Mouse (Mus musculus) liver, embryonic 12.5 days (tissue): ENCODE data around the gene E130311K13Rik. TPM values are rescaled to one million over a fixed set of nuclear protein-coding genes. Genes with fewer than 3 reads are reported as not detected.

Experiments used
- ATAC-seq: fragments of 200-750 bp; cut with Nextera tagmentation; 2 replicates; pipeline ENCODE4 v1.8.0; 2017; ENCODE audit warnings: moderate number of reproducible peaks, mild to moderate bottlenecking, moderate library complexity
- H3K27ac ChIP-seq: fragments of 300-500 bp; sonication (generic); 2 replicates; pipeline ENCODE4 v1.5.1; 2016; ENCODE audit warnings: mild to moderate bottlenecking
- H3K27me3 ChIP-seq: fragments of 300-500 bp; sonication (generic); replicated peaks from 2 replicates; pipeline ENCODE4 v1.6.1; 2016; ENCODE audit warnings: mild to moderate bottlenecking, moderate library complexity
- H3K36me3 ChIP-seq: fragments of 300-500 bp; sonication (generic); 2 replicates; pipeline ENCODE4 v1.6.1; 2016; ENCODE audit warnings: mild to moderate bottlenecking, moderate library complexity
- H3K4me1 ChIP-seq: fragments of 300-500 bp; sonication (generic); 2 replicates; pipeline ENCODE4 v1.6.1; 2016
- H3K4me2 ChIP-seq: fragments of 300-500 bp; sonication (generic); 2 replicates; pipeline ENCODE4 v1.6.1; 2016; ENCODE audit warnings: mild to moderate bottlenecking, moderate library complexity
- H3K4me3 ChIP-seq: fragments of 300-500 bp; sonication (generic); 2 replicates; pipeline ENCODE4 v1.5.1; 2016; ENCODE audit warnings: mild to moderate bottlenecking, moderate library complexity
- H3K9ac ChIP-seq: fragments of 300-500 bp; sonication (generic); 2 replicates; pipeline ENCODE4 v1.6.1; 2016; ENCODE audit warnings: mild to moderate bottlenecking, moderate library complexity
- H3K9me3 ChIP-seq: fragments of 300-500 bp; sonication (generic); replicated peaks from 2 replicates; pipeline ENCODE4 v1.6.1; 2016; ENCODE audit warnings: mild to moderate bottlenecking, moderate library complexity
- WGBS: fragments of 180-500 bp; shearing (Covaris S2); methylation state at CpG from one replicate; pipeline ENCODE4 v1.1.7; 2016; ENCODE audit not compliant: insufficient replicate concordance; 5-methylcytosine and 5-hydroxymethylcytosine counted together
- polyA plus RNA-seq: library from polyadenylated mRNA; unstranded; fragments of >200 nt; fragmentation: Nextera tagmentation; extraction: Ambion mirVana; gene quantifications from 2 replicates; pipeline ENCODE4 v1.2.1, GENCODE M21; 2016

The E130311K13Rik gene
- polyA plus RNA-seq, 1 experiment from 2014 or later = 2.5 TPM

DNA sequence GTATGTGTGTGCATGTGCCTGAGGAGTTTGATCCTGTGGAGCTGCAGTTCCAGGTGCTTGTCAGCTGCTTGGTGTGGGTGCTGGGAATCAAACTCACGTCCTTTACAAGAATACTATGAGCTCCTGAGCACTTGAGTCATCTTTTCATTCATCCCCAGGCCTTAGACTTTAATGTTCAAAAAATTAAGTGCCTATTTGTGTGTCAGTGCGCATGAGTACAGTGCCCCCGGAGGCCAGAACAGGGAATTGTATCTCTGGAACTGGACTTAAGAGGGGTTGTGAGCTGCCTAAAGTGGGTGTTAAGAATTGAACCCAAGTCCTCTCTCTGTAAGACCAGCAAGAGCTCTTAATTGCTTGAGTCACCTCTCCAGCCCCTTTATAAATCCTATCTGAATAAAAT lies 9.6 kb downstream of the E130311K13Rik start:
- H3K27me3 ChIP-seq = no peaks in the 10 kb centered on the region
- WGBS = 53% methylated on average over 3 of the region's 3 CpGs
- H3K9me3 ChIP-seq = no peaks in the 10 kb centered on the region
- H3K4me2 ChIP-seq = no peak overlapping the region
- ATAC-seq = no peak
- H3K4me3 ChIP-seq = no peak overlapping the region
- no peak overlapping the region for H3K9ac ChIP-seq
- H3K36me3 ChIP-seq = peaks cover 3% of the 10 kb centered on the region
- H3K4me1 ChIP-seq = no peaks in the 10 kb centered on the region
- H3K27ac ChIP-seq = no peak overlapping the region

DNA sequence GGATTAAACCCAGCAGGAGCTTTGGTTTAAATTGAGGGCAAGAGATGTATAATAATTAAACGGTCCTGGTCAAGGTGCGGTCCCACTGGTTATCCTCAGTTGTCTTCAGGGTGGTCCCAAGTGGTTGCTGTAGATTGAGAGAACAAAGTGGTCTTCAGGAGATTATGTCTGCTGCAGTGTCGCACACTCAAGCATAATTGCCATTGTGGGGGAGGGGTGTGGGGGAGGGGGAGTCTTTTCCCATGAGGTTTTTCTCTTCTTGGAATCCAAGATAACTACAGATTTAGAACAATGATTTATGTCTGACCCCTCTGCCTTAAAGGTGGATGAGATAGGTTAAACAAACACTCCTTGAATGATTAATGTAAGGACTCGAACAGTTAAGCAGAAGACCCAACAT lies 19.0 kb downstream of the E130311K13Rik start:
- no peak overlapping the region for H3K9ac ChIP-seq

DNA sequence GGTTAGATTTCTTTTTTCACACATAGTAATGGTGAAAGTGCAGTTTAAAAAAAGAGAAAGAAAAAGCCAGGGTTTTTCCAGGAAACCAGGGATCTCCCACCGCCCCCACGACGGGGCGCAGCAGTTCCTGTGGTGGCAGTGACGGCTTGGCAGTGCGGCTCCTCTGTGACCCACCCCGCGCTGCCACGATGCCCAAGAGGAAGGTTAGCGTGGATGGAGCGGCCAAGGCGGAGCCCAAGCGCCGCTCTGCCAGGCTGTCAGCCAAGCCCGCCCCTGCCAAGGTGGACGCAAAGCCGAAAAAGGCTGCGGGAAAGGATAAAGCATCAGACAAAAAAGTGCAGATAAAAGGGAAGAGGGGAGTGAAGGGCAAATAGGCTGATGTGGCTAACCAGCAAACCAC lies 24.0 kb downstream of the E130311K13Rik start:
- no peak for ATAC-seq
- Histone ChIP-seq H3K27me3 (peaks cover 27% of the 10 kb centered on the region), H3K9me3 (no peaks in the 10 kb centered on the region), H3K4me3 (peak overlapping the region; percentile 29), H3K4me2 (peak overlapping the region; percentile 51), H3K36me3 (no peaks in the 10 kb centered on the region), H3K4me1 (0 out of 2 replicates have a peak, but pooled peaks cover 2% of the 10 kb centered on the region), H3K27ac (no peak overlapping the region), H3K9ac (no peak overlapping the region)
- WGBS = 5% methylated on average over 18 of the region's 18 CpGs

More for the DNA sequence above, 19.0 kb downstream of the E130311K13Rik start:
- H3K4me1 ChIP-seq = 0 out of 2 replicates have a peak, but pooled peaks cover under 1% of the 10 kb centered on the region
- H3K27ac ChIP-seq = no peak overlapping the region
- peaks cover 9% of the 10 kb centered on the region for H3K27me3 ChIP-seq
- H3K4me3 ChIP-seq = no peak overlapping the region
- H3K9me3 ChIP-seq = no peaks in the 10 kb centered on the region
- WGBS = 67% methylated on average over 4 of the region's 4 CpGs
- ATAC-seq = no peak
- no peak overlapping the region for H3K4me2 ChIP-seq
- no peaks in the 10 kb centered on the region for H3K36me3 ChIP-seq

DNA sequence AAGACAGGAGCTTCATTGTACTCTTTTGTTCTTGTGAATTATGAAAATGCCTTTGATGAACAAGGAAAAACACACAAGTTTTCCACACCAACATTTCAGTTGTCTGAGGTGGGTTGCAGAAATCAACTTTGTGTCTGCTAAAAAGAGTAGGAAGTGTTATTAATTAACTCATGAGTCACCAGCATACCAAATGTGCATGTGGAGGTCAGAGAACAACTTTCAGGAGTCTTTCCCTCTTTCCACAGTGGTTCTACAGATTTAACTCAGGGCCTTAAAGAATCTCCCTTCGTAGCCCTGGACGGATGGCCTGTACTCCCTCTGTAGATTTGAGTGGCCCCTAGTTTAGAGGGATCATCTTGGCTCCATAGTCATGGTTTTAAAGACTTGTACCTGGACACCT lies 25.1 kb downstream of the E130311K13Rik start:
- Histone ChIP-seq H3K27ac (no peak overlapping the region), H3K4me2 (no peak overlapping the region), H3K4me3 (no peak overlapping the region), H3K27me3 (peaks cover 38% of the 10 kb centered on the region), H3K36me3 (no peaks in the 10 kb centered on the region), H3K9ac (no peak overlapping the region), H3K4me1 (peaks cover 5% of the 10 kb centered on the region; the same call in 1 of the 2 replicates), H3K9me3 (no peaks in the 10 kb centered on the region)
- WGBS = 68% methylated on average over 2 of the region's 2 CpGs
- ATAC-seq = no peak

DNA sequence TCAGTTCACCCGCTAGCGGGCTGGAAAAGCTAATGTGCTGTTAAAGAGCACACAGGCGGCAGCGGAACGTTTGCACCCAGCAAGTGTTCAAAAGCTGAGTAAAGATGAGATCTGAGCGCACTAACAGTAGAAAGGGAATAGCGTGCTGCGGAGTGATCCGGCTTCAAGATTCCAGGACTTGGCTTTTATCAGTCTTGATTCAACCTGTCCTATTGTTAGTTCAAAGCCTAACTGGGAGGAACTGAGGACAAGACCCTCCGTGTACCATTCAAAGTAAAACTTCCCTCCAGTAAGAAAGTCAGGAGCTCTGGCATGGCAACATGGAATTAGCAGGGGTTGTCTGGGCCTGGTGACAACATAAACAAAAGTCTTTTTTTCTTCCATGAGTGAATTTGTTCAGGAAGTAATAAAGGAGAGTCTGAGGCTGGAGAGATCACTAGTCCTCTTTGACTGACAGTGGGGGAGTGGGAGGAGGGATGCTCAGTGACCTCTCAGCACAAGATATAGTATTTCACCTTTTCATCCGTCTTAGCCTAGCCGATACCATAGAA lies 29.2 kb downstream of the E130311K13Rik start:
- Histone ChIP-seq H3K4me2 (peak overlapping the region; percentile 79), H3K9ac (no peak overlapping the region), H3K27me3 (peaks cover 41% of the 10 kb centered on the region), H3K36me3 (no peaks in the 10 kb centered on the region), H3K4me1 (peaks cover 3% of the 10 kb centered on the region; the same call in 1 of the 2 replicates), H3K4me3 (peak overlapping the region; percentile 56), H3K27ac (no peak overlapping the region), H3K9me3 (no peaks in the 10 kb centered on the region)
- WGBS = 10% methylated on average over 12 of the region's 12 CpGs
- ATAC-seq = no peak

DNA sequence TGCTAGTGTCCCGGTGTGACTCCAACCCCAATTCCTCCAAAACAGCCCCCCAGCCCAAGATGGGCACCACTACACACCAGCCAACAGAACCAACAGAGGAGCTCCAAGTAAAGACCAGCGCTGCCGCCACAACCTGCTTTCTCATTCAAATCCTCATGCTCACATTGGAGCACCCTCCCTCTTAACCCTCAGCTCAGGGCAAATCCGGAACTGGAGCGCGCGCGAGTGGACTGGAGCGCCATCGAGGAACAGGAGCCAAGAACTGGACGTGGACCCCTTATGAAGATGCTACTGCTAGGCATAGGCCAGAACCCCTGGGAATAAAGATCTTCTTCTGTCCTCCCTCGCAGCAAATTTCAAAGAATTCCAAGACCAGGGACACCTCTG lies 30.0 kb downstream of the E130311K13Rik start, which contains the start of gene Plch1:
Plch1 (minus strand) TSS at position 164 of the 387 bp plus-strand sequence.
- ATAC-seq = peak; percentile 51; the same call in 1 of the 2 replicates
- Histone ChIP-seq H3K4me2 (peak within 1 kb of the TSS; percentile 79), H3K9ac (peak within 1 kb of the TSS; percentile 41; the same call in 1 of the 2 replicates), H3K4me1 (peaks cover 3% of the 10 kb centered on the region; the same call in 1 of the 2 replicates), H3K9me3 (no peaks in the 10 kb centered on the region), H3K36me3 (no peaks in the 10 kb centered on the region), H3K27ac (no peak within 1 kb of the TSS), H3K27me3 (peaks cover 36% of the 10 kb centered on the region), H3K4me3 (peak within 1 kb of the TSS; percentile 56)
- under 1% methylated on average over 12 of the region's 12 CpGs for WGBS

DNA sequence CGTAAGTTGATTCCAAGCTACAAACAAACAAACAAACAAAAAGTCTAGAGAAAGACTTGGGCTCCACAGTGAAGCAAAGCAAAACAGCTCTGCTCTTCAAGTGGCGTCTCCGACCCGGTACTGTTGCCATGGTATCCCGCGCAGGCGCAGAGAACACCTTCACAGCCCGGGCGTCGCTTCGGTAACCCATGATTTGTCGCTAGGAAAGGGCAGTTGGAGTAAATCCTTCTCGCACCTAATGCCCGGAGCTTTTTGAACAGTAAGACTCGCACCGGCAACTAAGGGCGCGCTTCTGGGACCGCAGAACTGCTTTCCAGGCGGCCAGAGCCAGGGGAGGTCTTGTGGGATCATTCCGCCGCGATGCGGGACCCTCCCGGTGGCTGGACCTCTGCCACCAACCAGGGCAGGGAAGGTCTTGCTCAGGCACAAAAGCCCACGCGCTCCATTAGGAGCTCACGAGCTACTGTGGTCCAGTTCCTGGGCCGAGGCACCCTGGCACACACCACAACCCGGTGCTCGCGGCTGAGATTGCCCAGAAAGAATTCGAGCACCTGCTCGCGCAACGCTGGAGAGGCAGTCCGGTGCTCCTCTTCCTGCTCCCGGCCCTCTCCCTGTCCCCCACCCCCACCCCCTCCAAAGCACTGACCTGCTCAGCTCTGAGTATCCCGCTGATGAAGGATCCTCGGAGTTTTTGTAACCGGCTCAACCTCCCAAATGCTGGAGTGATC lies 30.5 kb downstream of the E130311K13Rik start:
- WGBS = under 1% methylated on average over 41 of the region's 41 CpGs
- Histone ChIP-seq H3K36me3 (no peaks in the 10 kb centered on the region), H3K4me1 (peaks cover 3% of the 10 kb centered on the region; the same call in 1 of the 2 replicates), H3K4me2 (peak overlapping the region; percentile 79), H3K9me3 (no peaks in the 10 kb centered on the region), H3K4me3 (peak overlapping the region; percentile 56), H3K9ac (peak overlapping the region; percentile 41; the same call in 1 of the 2 replicates), H3K27me3 (peaks cover 37% of the 10 kb centered on the region), H3K27ac (no peak overlapping the region)
- peak; percentile 51; the same call in 1 of the 2 replicates for ATAC-seq

DNA sequence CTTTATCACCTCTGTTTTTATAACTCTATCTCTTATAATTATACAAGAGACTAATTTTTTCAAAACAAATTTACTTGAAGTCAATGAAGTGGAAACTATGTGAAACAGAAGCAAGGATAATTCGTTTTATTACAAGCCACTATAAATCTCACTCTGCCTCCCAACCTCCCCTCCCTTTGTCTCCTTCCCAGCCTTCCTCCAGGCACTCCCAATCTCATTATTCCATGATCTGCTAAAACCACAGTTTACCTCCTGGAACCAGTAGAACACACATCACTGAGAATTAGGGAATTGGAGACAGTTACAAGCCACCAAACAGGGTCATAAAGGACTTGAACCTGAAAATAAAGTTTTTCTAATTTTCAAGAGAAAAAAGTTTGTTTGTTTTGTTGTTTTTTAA lies 32.1 kb downstream of the E130311K13Rik start:
- no peak overlapping the region for H3K9ac ChIP-seq
- no peak overlapping the region for H3K4me2 ChIP-seq
- peaks cover 37% of the 10 kb centered on the region for H3K27me3 ChIP-seq
- no peaks in the 10 kb centered on the region for H3K36me3 ChIP-seq
- H3K4me3 ChIP-seq = no peak overlapping the region
- H3K27ac ChIP-seq = no peak overlapping the region
- H3K4me1 ChIP-seq = peaks cover 3% of the 10 kb centered on the region; the same call in 1 of the 2 replicates
- H3K9me3 ChIP-seq = no peaks in the 10 kb centered on the region
- 31% methylated on average over 1 of the region's 1 CpGs for WGBS
- no peak for ATAC-seq

DNA sequence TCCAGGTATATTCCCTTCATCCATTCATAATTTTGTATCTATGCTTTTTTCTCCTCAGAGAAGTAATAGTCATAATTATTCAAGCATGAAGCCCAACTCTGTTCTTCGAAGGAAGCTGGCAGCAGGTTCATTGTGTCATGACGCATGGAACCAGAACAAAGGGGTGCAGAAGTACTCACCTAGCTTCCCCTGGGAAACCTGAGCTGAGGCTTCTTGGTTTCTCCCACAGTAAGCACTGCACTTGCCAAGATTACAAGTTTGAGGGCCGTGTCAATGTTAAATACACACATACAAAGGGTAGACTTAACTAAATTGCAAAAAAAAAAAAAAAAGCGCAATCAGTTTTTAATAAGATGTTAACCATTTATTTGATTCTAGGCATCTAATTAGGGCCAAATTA lies 33.0 kb downstream of the E130311K13Rik start:
- no peak overlapping the region for H3K27ac ChIP-seq
- H3K36me3 ChIP-seq = no peaks in the 10 kb centered on the region
- peaks cover 31% of the 10 kb centered on the region for H3K27me3 ChIP-seq
- H3K9ac ChIP-seq = no peak overlapping the region
- no peak overlapping the region for H3K4me3 ChIP-seq
- H3K4me1 ChIP-seq = peaks cover 3% of the 10 kb centered on the region; the same call in 1 of the 2 replicates
- H3K9me3 ChIP-seq = no peaks in the 10 kb centered on the region
- H3K4me2 ChIP-seq = no peak overlapping the region
- ATAC-seq = no peak
- 68% methylated on average over 4 of the region's 4 CpGs for WGBS

DNA sequence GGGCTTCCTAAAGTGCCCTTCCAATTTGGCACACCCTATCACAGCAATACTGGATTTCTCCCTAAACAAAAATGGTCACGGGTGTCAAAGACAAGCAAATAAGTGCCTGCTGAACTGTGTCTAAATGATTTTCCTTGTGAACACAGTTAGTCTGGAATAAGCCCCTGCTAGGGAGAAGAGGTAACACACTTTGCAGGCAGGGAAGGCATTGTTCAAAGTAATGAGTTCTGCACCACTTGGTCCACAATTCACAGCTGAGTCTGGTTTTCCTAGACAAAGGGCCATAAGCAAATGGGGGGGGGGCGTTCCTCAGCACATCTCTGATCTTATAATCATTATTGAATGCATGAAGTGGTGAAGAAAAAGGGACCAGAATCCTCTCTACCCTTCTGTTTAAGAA lies 33.5 kb downstream of the E130311K13Rik start:
- H3K9me3 ChIP-seq = no peaks in the 10 kb centered on the region
- ATAC-seq = no peak
- H3K27ac ChIP-seq = no peak overlapping the region
- H3K4me1 ChIP-seq = peaks cover 3% of the 10 kb centered on the region; the same call in 1 of the 2 replicates
- H3K27me3 ChIP-seq = peaks cover 31% of the 10 kb centered on the region
- H3K4me2 ChIP-seq = no peak overlapping the region
- H3K36me3 ChIP-seq = no peaks in the 10 kb centered on the region
- H3K9ac ChIP-seq = no peak overlapping the region
- 45% methylated on average over 2 of the region's 2 CpGs for WGBS
- H3K4me3 ChIP-seq = no peak overlapping the region

DNA sequence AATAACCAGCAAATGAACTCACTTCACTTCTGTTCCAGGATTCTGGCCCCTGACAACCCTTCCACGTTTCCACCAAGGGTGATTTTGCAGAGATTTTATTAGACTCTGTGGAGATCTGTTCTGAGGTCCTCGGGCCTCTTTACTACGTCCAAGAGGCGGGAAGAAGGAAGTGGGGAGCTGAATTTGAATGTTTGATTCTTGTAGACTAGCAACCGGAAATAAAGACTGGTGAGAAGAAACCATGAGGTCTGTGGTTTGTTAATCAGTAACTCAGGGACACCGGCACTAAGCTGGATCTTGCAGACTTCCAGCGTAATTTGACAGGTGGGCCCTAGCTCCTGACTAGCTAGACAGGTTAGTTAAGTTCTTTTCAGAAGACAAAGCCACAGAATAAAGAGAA lies 35.6 kb downstream of the E130311K13Rik start:
- no peak overlapping the region for H3K27ac ChIP-seq
- 27% methylated on average over 7 of the region's 7 CpGs for WGBS
- H3K9me3 ChIP-seq = no peaks in the 10 kb centered on the region
- no peak overlapping the region for H3K4me2 ChIP-seq
- peaks cover 13% of the 10 kb centered on the region for H3K27me3 ChIP-seq
- no peaks in the 10 kb centered on the region for H3K36me3 ChIP-seq
- no peak overlapping the region for H3K9ac ChIP-seq
- no peak overlapping the region for H3K4me3 ChIP-seq
- H3K4me1 ChIP-seq = no peaks in the 10 kb centered on the region
- no peak for ATAC-seq

DNA sequence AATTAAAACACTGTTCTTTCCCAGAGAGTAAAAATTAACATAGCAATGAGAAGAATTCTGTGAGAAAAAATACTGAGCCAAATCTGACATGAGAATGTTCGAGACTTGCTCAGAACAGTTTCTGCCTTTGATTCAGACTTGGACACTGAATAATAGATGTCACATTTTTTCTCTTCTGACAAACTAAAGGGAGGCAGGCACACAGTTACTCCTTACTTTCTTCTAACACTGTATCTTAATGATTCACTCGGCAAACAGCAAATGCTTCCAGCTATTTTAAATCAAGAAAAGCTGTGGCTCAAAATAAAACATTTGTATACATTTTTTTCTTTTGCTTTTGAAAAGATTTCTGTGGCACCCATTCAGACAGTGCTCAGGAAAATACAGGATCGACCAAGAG lies 37.1 kb downstream of the E130311K13Rik start:
- H3K9ac ChIP-seq = no peak overlapping the region
- H3K4me1 ChIP-seq = no peaks in the 10 kb centered on the region
- no peaks in the 10 kb centered on the region for H3K36me3 ChIP-seq
- H3K9me3 ChIP-seq = no peaks in the 10 kb centered on the region
- no peak overlapping the region for H3K4me3 ChIP-seq
- no peak overlapping the region for H3K27ac ChIP-seq
- no peak overlapping the region for H3K4me2 ChIP-seq
- 47% methylated on average over 3 of the region's 3 CpGs for WGBS
- 0 out of 2 replicates have a peak, but pooled peaks cover 4% of the 10 kb centered on the region for H3K27me3 ChIP-seq
- no peak for ATAC-seq
